In the genomic region with DNA sequence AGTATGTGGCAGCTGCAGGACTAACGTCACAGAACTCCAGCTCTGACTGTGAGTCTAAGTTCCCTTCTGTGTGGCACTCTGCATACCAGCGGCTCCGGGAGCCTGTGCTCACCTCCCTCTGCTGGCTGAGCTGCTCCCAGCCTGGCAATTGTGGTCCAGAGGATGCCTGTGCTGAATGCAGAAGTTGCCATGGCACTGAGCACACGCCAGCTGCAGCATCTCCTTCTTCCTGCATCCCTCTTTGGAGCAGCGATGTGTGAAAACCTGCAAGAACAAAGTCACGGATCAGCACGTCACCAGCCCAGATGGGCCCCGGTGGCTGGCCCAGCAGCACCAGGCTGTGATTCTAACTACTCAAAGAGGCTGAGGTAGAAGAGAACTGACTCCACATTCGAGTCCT, we compare ENCODE assay signal across 23 mouse cellular contexts. TPM values are rescaled to one million over a fixed set of nuclear protein-coding genes. Genes with fewer than 3 reads are reported as not detected.
DNase-seq lines count a peak whose midpoint lies in the region; ATAC-seq and TF ChIP-seq lines count a peak whose summit lies in the region.
"Had no signal": no experiment of that assay in that cellular context is flagged by ENCODE, and none has a peak within 500 bp of the region (broad histone marks: within the 10 kb centered on the region; RNA-seq: fewer than 3 reads in every experiment).

No protein-coding gene starts in this region.

- H3K36me3 ChIP-seq in hindbrain, postnatal 0 days (ENCODE audit: insufficient read depth, low read length), result peaks cover 70% of the 10 kb centered on the region
- H3K36me3 ChIP-seq in hindbrain, embryonic 16.5 days (ENCODE audit: control insufficient read depth, insufficient read depth, low read length), result peaks cover 51% of the 10 kb centered on the region
- peaks cover 82% of the 10 kb centered on the region for H3K36me3 ChIP-seq in neural tube, embryonic 12.5 days

- no peak overlapping the region for H3K27ac ChIP-seq in hindbrain, postnatal 0 days
- H3K27ac ChIP-seq in hindbrain, embryonic 16.5 days (ENCODE audit: low read depth, low read length), result no peak overlapping the region
- H3K27ac ChIP-seq in neural tube, embryonic 12.5 days, result no peak overlapping the region
- H3K27ac ChIP-seq: embryonic facial prominence, embryonic 15.5 days; gastrocnemius, adult 2 months; heart, embryonic 13.5 days; limb, embryonic 13.5 days; liver, embryonic 14.5 days had no signal

- H3K4me2 ChIP-seq in hindbrain, postnatal 0 days (ENCODE audit: low read depth, low read length), result no peak overlapping the region
- H3K4me2 ChIP-seq in hindbrain, embryonic 16.5 days (ENCODE audit: low read length), result no peak overlapping the region
- H3K4me2 ChIP-seq in neural tube, embryonic 12.5 days (replicated peaks), result no peak overlapping the region
- H3K4me2 ChIP-seq: embryonic facial prominence, embryonic 15.5 days; heart, embryonic 13.5 days; limb, embryonic 13.5 days had no signal

- no peak for TF ChIP-seq POLR2A in lung, adult 2 months (IDR thresholded peaks at IDR 0.05; ENCODE audit: borderline replicate concordance, extremely low read depth, low read depth, low read length)

- intact Hi-C loops in left cerebral cortex, postnatal 25 days (cut with DNase I), result no loop called here

- peak; percentile 33 for TF ChIP-seq CTCF in hindbrain, postnatal 0 days (IDR thresholded peaks at IDR 0.05; ENCODE audit: low read depth)
- TF ChIP-seq CTCF in lung, adult 2 months (IDR thresholded peaks at IDR 0.05; ENCODE audit: insufficient read depth, low read length), result no peak

- no peaks in the 10 kb centered on the region for H3K9me3 ChIP-seq in hindbrain, postnatal 0 days (ENCODE audit: low read length)
- H3K9me3 ChIP-seq in hindbrain, embryonic 16.5 days (ENCODE audit: control insufficient read depth, low read length), result no peaks in the 10 kb centered on the region
- H3K9me3 ChIP-seq in neural tube, embryonic 12.5 days, result no peaks in the 10 kb centered on the region
- H3K9me3 ChIP-seq: embryonic facial prominence, embryonic 15.5 days; heart, embryonic 13.5 days; limb, embryonic 13.5 days; megakaryocyte, embryonic 14.5 days had no signal

- no peaks in the 10 kb centered on the region for H3K4me1 ChIP-seq in hindbrain, postnatal 0 days (ENCODE audit: insufficient read depth, low read length)
- no peaks in the 10 kb centered on the region; the same call in 1 of the 2 replicates for H3K4me1 ChIP-seq in hindbrain, embryonic 16.5 days (ENCODE audit: control insufficient read depth, insufficient read depth, low read depth, low read length)
- H3K4me1 ChIP-seq in neural tube, embryonic 12.5 days, result no peaks in the 10 kb centered on the region
- H3K4me1 ChIP-seq in lung, adult 2 months (ENCODE audit: control insufficient read depth, insufficient read depth, low read length), result no peaks in the 10 kb centered on the region
- H3K4me1 ChIP-seq: embryonic facial prominence, embryonic 15.5 days; heart, embryonic 13.5 days; limb, embryonic 13.5 days had no signal

- H3K9ac ChIP-seq in hindbrain, postnatal 0 days (replicated peaks; ENCODE audit: low read length), result no peak overlapping the region
- no peak overlapping the region for H3K9ac ChIP-seq in hindbrain, embryonic 16.5 days (ENCODE audit: low read depth, low read length)
- no peak overlapping the region for H3K9ac ChIP-seq in neural tube, embryonic 12.5 days
- H3K9ac ChIP-seq: embryonic facial prominence, embryonic 15.5 days; heart, embryonic 13.5 days; limb, embryonic 13.5 days; liver, embryonic 14.5 days had no signal

- no peaks in the 10 kb centered on the region for H3K27me3 ChIP-seq in hindbrain, postnatal 0 days (ENCODE audit: insufficient read depth, low read length)
- no peaks in the 10 kb centered on the region for H3K27me3 ChIP-seq in hindbrain, embryonic 16.5 days (replicated peaks; ENCODE audit: control insufficient read depth, insufficient read depth, low read length)
- H3K27me3 ChIP-seq in neural tube, embryonic 12.5 days (replicated peaks), result no peaks in the 10 kb centered on the region
- H3K27me3 ChIP-seq: embryonic facial prominence, embryonic 15.5 days; heart, embryonic 13.5 days; limb, embryonic 13.5 days; megakaryocyte, embryonic 14.5 days had no signal

- WGBS in hindbrain, postnatal 0 days, result 44% methylated on average over 9 of the region's 9 CpGs
- 46% methylated on average over 9 of the region's 9 CpGs for WGBS in hindbrain, embryonic 16.5 days
- 70% methylated on average over 9 of the region's 9 CpGs for WGBS in neural tube, embryonic 12.5 days
- WGBS in lung, adult 2 months, result 88% methylated on average over 9 of the region's 9 CpGs

- H3K4me3 ChIP-seq in hindbrain, postnatal 0 days (ENCODE audit: low read length), result no peak overlapping the region
- H3K4me3 ChIP-seq in hindbrain, embryonic 16.5 days (ENCODE audit: low read length), result no peak overlapping the region
- H3K4me3 ChIP-seq in neural tube, embryonic 12.5 days, result no peak overlapping the region
- no peak overlapping the region for H3K4me3 ChIP-seq in lung, adult 2 months (replicated peaks; ENCODE audit: extremely low read depth, low read depth, low read length)
- H3K4me3 ChIP-seq: embryonic facial prominence, embryonic 15.5 days; gastrocnemius, adult 2 months; heart, embryonic 13.5 days; limb, embryonic 13.5 days; megakaryocyte, embryonic 14.5 days had no signal

- DNase-seq in hindbrain, postnatal 0 days (ENCODE audit: low spot score), result peak; percentile 12
- no peak for DNase-seq in neural tube, embryonic 10.5 days (ENCODE audit: extremely low spot score, low spot score)
- peak; percentile 41 to 63 for DNase-seq in left cerebral cortex, postnatal 25 days (ENCODE audit: low spot score in 2 of 2)
- DNase-seq in telencephalon, adult 2 months (ENCODE audit: low read depth, low spot score), result peak; percentile 64
- DNase-seq in lung, adult 2 months, result no peak
- DNase-seq: adrenal gland, postnatal 36 days; cerebellum, adult 9-10 months; embryo, embryonic 11 days; gastrocnemius, adult 2 months; heart, adult 11 months; heart, postnatal 36 days; kidney, adult 2 months; kidney, postnatal 14 days; lung, postnatal 10 days; thymus, adult 18-20 months had no signal

- peak; percentile 35; the same call in 1 of the 2 replicates for ATAC-seq in hindbrain, postnatal 0 days
- ATAC-seq in hindbrain, embryonic 16.5 days, result no peak; the same call in 1 of the 2 replicates
- ATAC-seq in neural tube, embryonic 12.5 days (ENCODE audit: low FRiP score, low read depth), result peak; percentile 74
- ATAC-seq: activated CD4-positive, CD25-positive, alpha-beta regulatory T cell, adult 4 months had no signal

RNA-seq across cellular contexts. Expression of a gene that starts 9.6 kb away (rescaled TPM):
- total RNA-seq in hindbrain, postnatal 0 days (2014; rRNA removed), result 55.2 and 61.1 TPM in 2 replicates
- 19.4 and 26.2 TPM in 2 replicates for polyA plus RNA-seq in hindbrain, postnatal 0 days (2015; fragmentation: Nextera tagmentation; extraction: Ambion mirVana)
- polyA plus RNA-seq in hindbrain, embryonic 16.5 days (2015; fragmentation: Nextera tagmentation; extraction: Ambion mirVana), result 24.5 and 29.3 TPM in 2 replicates
- 10.1 and 15.2 TPM in 2 replicates for polyA plus RNA-seq in neural tube, embryonic 12.5 days (2016; fragmentation: Nextera tagmentation; extraction: Ambion mirVana)
- 10 to 100 TPM; 64.9 to 72.2 TPM for total RNA-seq in left cerebral cortex, postnatal 25 days (2021)
- 15.1 and 19.6 TPM in 2 replicates for polyA plus RNA-seq in lung, adult 2 months (2012; rRNA removed)

RNA-seq across cellular contexts. Expression of a gene that starts 14.4 kb away (rescaled TPM):
- 6.1 and 12.8 TPM in 2 replicates for total RNA-seq in hindbrain, postnatal 0 days (2014; rRNA removed)
- 17.1 and 18.2 TPM in 2 replicates for polyA plus RNA-seq in hindbrain, postnatal 0 days (2015; fragmentation: Nextera tagmentation; extraction: Ambion mirVana)
- polyA plus RNA-seq in hindbrain, embryonic 16.5 days (2015; fragmentation: Nextera tagmentation; extraction: Ambion mirVana), result 18.4 and 20.3 TPM in 2 replicates
- polyA plus RNA-seq in neural tube, embryonic 12.5 days (2016; fragmentation: Nextera tagmentation; extraction: Ambion mirVana), result 23.7 and 24.1 TPM in 2 replicates
- 10 to 100 TPM; 13.9 to 15.6 TPM for total RNA-seq in left cerebral cortex, postnatal 25 days (2021)
- polyA plus RNA-seq in lung, adult 2 months (2012; rRNA removed), result 12.2 and 14.0 TPM in 2 replicates

RNA-seq across cellular contexts. Expression of a gene that starts 51.8 kb away (rescaled TPM):
- 5.8 and 9.6 TPM in 2 replicates for total RNA-seq in hindbrain, postnatal 0 days (2014; rRNA removed)
- 5.6 and 6.2 TPM in 2 replicates for polyA plus RNA-seq in hindbrain, postnatal 0 days (2015; fragmentation: Nextera tagmentation; extraction: Ambion mirVana)
- 7.8 and 9.4 TPM in 2 replicates for polyA plus RNA-seq in hindbrain, embryonic 16.5 days (2015; fragmentation: Nextera tagmentation; extraction: Ambion mirVana)
- 7.2 and 7.8 TPM in 2 replicates for polyA plus RNA-seq in neural tube, embryonic 12.5 days (2016; fragmentation: Nextera tagmentation; extraction: Ambion mirVana)
- 1 to 10 TPM; 3.0 to 3.3 TPM for total RNA-seq in left cerebral cortex, postnatal 25 days (2021)
- 2.7 and 3.3 TPM in 2 replicates for polyA plus RNA-seq in lung, adult 2 months (2012; rRNA removed)
- polyA plus RNA-seq: activated CD4-positive, CD25-positive, alpha-beta regulatory T cell, adult 4 months had no signal

Comparison
In these comparisons a context has a peak if more than half of its experiments do, and no peak if none do; other contexts are left out.
1. DNase-seq: peak in hindbrain, postnatal 0 days (single experiment), left cerebral cortex, postnatal 25 days (2 of 2) and telencephalon, adult 2 months (single experiment); none in neural tube, embryonic 10.5 days (single experiment) and lung, adult 2 months (single experiment).